Mouse (Mus musculus): ENCODE measurements around the gene Rpl32. TPM values are rescaled to one million over a fixed set of nuclear protein-coding genes. Genes with fewer than 3 reads are reported as not detected.

Gene Rpl32
- polyA plus RNA-seq, 1 experiment, result 1,894 TPM

GRCm38 (mm10) chr6:115758981-115759435, 49.5 kb downstream of the Rpl32 start:
- H3K4me3 ChIP-seq (replicated peaks; ENCODE audit: control insufficient read depth, low read depth, low read length), result peak overlapping the region; percentile 63
- peak overlapping the region; percentile 73 for H3K27ac ChIP-seq (ENCODE audit: control insufficient read depth, insufficient read depth, low read depth, low read length, poor library complexity)
- 3% methylated on average over 9 of the region's 9 CpGs for WGBS
- no peak for TF ChIP-seq CTCF (IDR thresholded peaks at IDR 0.05; ENCODE audit: control insufficient read depth, insufficient read depth, low read length)
- TF ChIP-seq POLR2A (IDR thresholded peaks at IDR 0.05; ENCODE audit: borderline replicate concordance, control insufficient read depth, low read depth, low read length), result peak; percentile 28; the same call in 1 of the 2 replicates
- H3K4me1 ChIP-seq (ENCODE audit: control insufficient read depth, insufficient read depth, low read length), result peaks cover 5% of the 10 kb centered on the region

GRCm38 (mm10) chr6:115755536-115755935, 53.0 kb downstream of the Rpl32 start:
- TF ChIP-seq CTCF (IDR thresholded peaks at IDR 0.05; ENCODE audit: control insufficient read depth, insufficient read depth, low read length) (no peak), POLR2A (IDR thresholded peaks at IDR 0.05; ENCODE audit: borderline replicate concordance, control insufficient read depth, low read depth, low read length) (no peak)
- Histone ChIP-seq H3K4me1 (ENCODE audit: control insufficient read depth, insufficient read depth, low read length) (peaks cover 2% of the 10 kb centered on the region; the same call in 1 of the 2 replicates), H3K4me3 (replicated peaks; ENCODE audit: control insufficient read depth, low read depth, low read length) (no peak overlapping the region), H3K27ac (ENCODE audit: control insufficient read depth, insufficient read depth, low read depth, low read length, poor library complexity) (no peak overlapping the region)
- 57% methylated on average over 7 of the region's 7 CpGs for WGBS

Other genes starting within 250 kb of the Rpl32 start
- gene Mkrn2os, start 216.2 kb downstream of the Rpl32 start, polyA plus RNA-seq (2011; ENCODE audit: insufficient read depth, insufficient read length, low replicate concordance, missing spikeins), result not detected in 2 replicates
- 1.8 and 12.3 TPM in 2 replicates for gene Mkrn2, start 206.8 kb downstream of the Rpl32 start, polyA plus RNA-seq (2011; ENCODE audit: insufficient read depth, insufficient read length, low replicate concordance, missing spikeins)
- gene Raf1, start 132.1 kb downstream of the Rpl32 start, polyA plus RNA-seq (2011; ENCODE audit: insufficient read depth, insufficient read length, low replicate concordance, missing spikeins), result 55.8 and 65.4 TPM in 2 replicates
- 45.6 and 84.4 TPM in 2 replicates for gene Tmem40, start 46.3 kb downstream of the Rpl32 start, polyA plus RNA-seq (2011; ENCODE audit: insufficient read depth, insufficient read length, low replicate concordance, missing spikeins)
- 0.23 and 1.3 TPM in 2 replicates for gene Cand2, start 34.2 kb downstream of the Rpl32 start, polyA plus RNA-seq (2011; ENCODE audit: insufficient read depth, insufficient read length, low replicate concordance, missing spikeins)
- 0.38 TPM in 1 of 2 replicates, not detected in the other for gene Efcab12, start 29.7 kb upstream of the Rpl32 start, polyA plus RNA-seq (2011; ENCODE audit: insufficient read depth, insufficient read length, low replicate concordance, missing spikeins)
- gene Mbd4, start 44.6 kb upstream of the Rpl32 start, polyA plus RNA-seq (2011; ENCODE audit: insufficient read depth, insufficient read length, low replicate concordance, missing spikeins), result 9.4 and 11.3 TPM in 2 replicates
- gene Ift122, start 44.7 kb upstream of the Rpl32 start, polyA plus RNA-seq (2011; ENCODE audit: insufficient read depth, insufficient read length, low replicate concordance, missing spikeins), result 0.83 and 3.6 TPM in 2 replicates
- gene Rho, start 123.0 kb upstream of the Rpl32 start, polyA plus RNA-seq (2011; ENCODE audit: insufficient read depth, insufficient read length, low replicate concordance, missing spikeins), result not detected in 2 replicates
- not detected in 2 replicates for gene H1foo, start 136.2 kb upstream of the Rpl32 start, polyA plus RNA-seq (2011; ENCODE audit: insufficient read depth, insufficient read length, low replicate concordance, missing spikeins)
- gene Plxnd1, start 186.3 kb upstream of the Rpl32 start, polyA plus RNA-seq (2011; ENCODE audit: insufficient read depth, insufficient read length, low replicate concordance, missing spikeins), result 13.7 and 23.8 TPM in 2 replicates

All from bone marrow, adult 2 months (tissue).